ENCODE assay signal across 8 mouse cellular contexts in the genomic region with DNA sequence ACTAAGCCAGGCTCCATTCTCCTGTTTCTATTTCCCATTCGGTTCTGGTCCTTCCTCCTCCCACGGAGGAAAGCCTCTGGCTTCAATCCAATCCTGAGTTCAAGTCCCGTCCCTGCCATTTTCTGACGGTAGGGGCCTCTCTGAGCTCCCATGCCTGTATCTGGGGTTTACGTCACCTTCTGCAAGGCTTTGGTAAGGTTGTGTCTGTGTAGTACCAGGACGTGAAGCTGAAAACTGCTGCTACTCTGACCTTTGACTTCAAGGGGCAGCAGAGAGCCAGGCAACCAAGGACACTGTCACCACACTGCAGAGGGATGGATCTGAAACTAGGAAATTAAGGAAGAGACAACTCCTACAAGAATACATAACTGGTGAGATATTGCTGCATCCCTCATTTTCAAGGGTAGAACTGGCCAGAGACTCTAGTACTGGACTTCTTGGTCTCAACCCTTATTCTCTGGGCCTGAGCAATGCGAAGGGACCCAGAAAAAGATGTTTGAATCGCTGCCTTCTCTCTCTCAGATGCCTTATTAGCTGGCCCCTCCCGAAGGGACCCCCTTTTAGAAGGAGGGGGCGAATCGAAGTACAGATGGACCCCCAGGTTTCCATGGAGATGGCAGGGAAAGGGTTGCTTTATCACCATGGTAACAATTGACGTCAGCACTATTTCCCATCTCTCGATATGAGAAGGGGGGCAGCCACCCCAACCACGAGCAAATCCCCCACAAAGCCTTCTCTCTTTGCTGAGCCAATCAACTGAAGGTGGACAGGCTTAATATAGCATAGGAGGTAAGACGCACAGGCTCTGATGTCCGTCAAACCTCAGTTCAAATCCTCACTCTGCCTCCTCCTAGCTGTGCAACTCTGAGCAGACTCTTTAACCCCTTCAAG. TPM values are rescaled to one million over a fixed set of nuclear protein-coding genes. Genes with fewer than 3 reads are reported as not detected.
DNase-seq lines count a peak whose midpoint lies in the region; ATAC-seq lines count a peak whose summit lies in the region.

No protein-coding gene starts in this region.

- H3K4me2 ChIP-seq in liver, embryonic 11.5 days, result peak overlapping the region; percentile 0
- H3K4me2 ChIP-seq in neural tube, embryonic 14.5 days (ENCODE audit: low read depth, low read length), result peak overlapping the region; percentile 39

- peak; percentile 56 for DNase-seq in layer of hippocampus, adult 11-12 months (ENCODE audit: low spot score)
- no peak for DNase-seq in layer of hippocampus, adult 9-10 months (ENCODE audit: low spot score)
- no peak for DNase-seq in hindbrain, embryonic 10.5 days (ENCODE audit: low spot score)
- DNase-seq in liver, embryonic 11.5 days (ENCODE audit: low spot score), result no peak
- DNase-seq in adipocyte (ENCODE audit: low spot score), result no peak
- no peak for DNase-seq in ovary, postnatal 14 days (ENCODE audit: low spot score)

- peak; percentile 45 for ATAC-seq in common myeloid progenitor, adult 5-6 weeks (replicated peaks; ENCODE audit: low read depth, poor library complexity, severe bottlenecking)
- no peak for ATAC-seq in liver, embryonic 11.5 days (replicated peaks; ENCODE audit: low FRiP score)
- peak; percentile 50 for ATAC-seq in neural tube, embryonic 14.5 days (ENCODE audit: low read depth)

- WGBS in hindbrain, embryonic 10.5 days, result 32% methylated on average over 16 of the region's 16 CpGs
- WGBS in liver, embryonic 11.5 days, result 31% methylated on average over 16 of the region's 16 CpGs
- WGBS in neural tube, embryonic 14.5 days, result 18% methylated on average over 16 of the region's 16 CpGs

- H3K4me1 ChIP-seq in hindbrain, embryonic 10.5 days (replicated peaks), result peaks cover 51% of the 10 kb centered on the region
- peaks cover 30% of the 10 kb centered on the region for H3K4me1 ChIP-seq in liver, embryonic 11.5 days (replicated peaks; ENCODE audit: control insufficient read depth, insufficient read depth, low read length)
- peaks cover 23% of the 10 kb centered on the region for H3K4me1 ChIP-seq in neural tube, embryonic 14.5 days (ENCODE audit: control insufficient read depth, insufficient read depth, low read length)

- H3K27ac ChIP-seq in hindbrain, embryonic 10.5 days, result peak overlapping the region; percentile 62
- peak overlapping the region; percentile 32 for H3K27ac ChIP-seq in liver, embryonic 11.5 days (ENCODE audit: low read depth, low read length)
- H3K27ac ChIP-seq in neural tube, embryonic 14.5 days (ENCODE audit: low read depth, low read length), result peak overlapping the region; percentile 76

- peaks cover 22% of the 10 kb centered on the region for H3K27me3 ChIP-seq in hindbrain, embryonic 10.5 days (ENCODE audit: insufficient read depth, poor library complexity, severe bottlenecking)
- H3K27me3 ChIP-seq in liver, embryonic 11.5 days (replicated peaks; ENCODE audit: control insufficient read depth, insufficient read depth, low read length), result peaks cover 15% of the 10 kb centered on the region
- H3K27me3 ChIP-seq in neural tube, embryonic 14.5 days (ENCODE audit: control insufficient read depth, insufficient read depth, low read length), result no peaks in the 10 kb centered on the region

- no peak overlapping the region for H3K9ac ChIP-seq in liver, embryonic 11.5 days (ENCODE audit: low read depth, low read length)
- peak overlapping the region; percentile 41 for H3K9ac ChIP-seq in neural tube, embryonic 14.5 days (replicated peaks; ENCODE audit: low read depth, low read length)

- no peaks in the 10 kb centered on the region for H3K9me3 ChIP-seq in hindbrain, embryonic 10.5 days
- no peaks in the 10 kb centered on the region for H3K9me3 ChIP-seq in liver, embryonic 11.5 days (ENCODE audit: control insufficient read depth, low read length)
- H3K9me3 ChIP-seq in neural tube, embryonic 14.5 days (ENCODE audit: control insufficient read depth, low read length), result no peaks in the 10 kb centered on the region

- no peaks in the 10 kb centered on the region for H3K36me3 ChIP-seq in hindbrain, embryonic 10.5 days
- H3K36me3 ChIP-seq in liver, embryonic 11.5 days (ENCODE audit: control insufficient read depth, insufficient read depth, low read length), result no peaks in the 10 kb centered on the region
- H3K36me3 ChIP-seq in neural tube, embryonic 14.5 days (ENCODE audit: control insufficient read depth, insufficient read depth, low read length), result no peaks in the 10 kb centered on the region

- H3K4me3 ChIP-seq in hindbrain, embryonic 10.5 days, result no peak overlapping the region
- no peak overlapping the region for H3K4me3 ChIP-seq in liver, embryonic 11.5 days (ENCODE audit: low read depth, low read length)
- peak overlapping the region; percentile 18; the same call in 1 of the 2 replicates for H3K4me3 ChIP-seq in neural tube, embryonic 14.5 days (ENCODE audit: low read depth, low read length)

RNA-seq across cellular contexts. Expression of a gene that starts 4.9 kb away (rescaled TPM):
- total RNA-seq in common myeloid progenitor, adult 5-6 weeks (2017), result not detected in 2 replicates
- 0.41 TPM in 1 of 2 replicates, not detected in the other for polyA plus RNA-seq in hindbrain, embryonic 10.5 days (2016; fragmentation: Nextera tagmentation; extraction: Ambion mirVana)
- not detected in 2 replicates for polyA plus RNA-seq in liver, embryonic 11.5 days (2014; fragmentation: Nextera tagmentation; extraction: Ambion mirVana)
- 0.64 TPM in 1 of 2 replicates, not detected in the other for polyA plus RNA-seq in neural tube, embryonic 14.5 days (2014; fragmentation: Nextera tagmentation; extraction: Ambion mirVana)

RNA-seq across cellular contexts. Expression of a gene that starts 5.1 kb away (rescaled TPM):
- total RNA-seq in common myeloid progenitor, adult 5-6 weeks (2017), result not detected in 2 replicates
- polyA plus RNA-seq in hindbrain, embryonic 10.5 days (2016; fragmentation: Nextera tagmentation; extraction: Ambion mirVana), result not detected in 2 replicates
- polyA plus RNA-seq in liver, embryonic 11.5 days (2014; fragmentation: Nextera tagmentation; extraction: Ambion mirVana), result not detected in 2 replicates
- 0.27 and 0.32 TPM in 2 replicates for polyA plus RNA-seq in neural tube, embryonic 14.5 days (2014; fragmentation: Nextera tagmentation; extraction: Ambion mirVana)

RNA-seq across cellular contexts. Expression of a gene that starts 17.5 kb away (rescaled TPM):
- total RNA-seq in common myeloid progenitor, adult 5-6 weeks (2017), result 80.7 and 93.1 TPM in 2 replicates
- polyA plus RNA-seq in hindbrain, embryonic 10.5 days (2016; fragmentation: Nextera tagmentation; extraction: Ambion mirVana), result 1,645 and 2,027 TPM in 2 replicates
- polyA plus RNA-seq in liver, embryonic 11.5 days (2014; fragmentation: Nextera tagmentation; extraction: Ambion mirVana), result 388 and 395 TPM in 2 replicates
- 1,581 and 1,634 TPM in 2 replicates for polyA plus RNA-seq in neural tube, embryonic 14.5 days (2014; fragmentation: Nextera tagmentation; extraction: Ambion mirVana)

RNA-seq across cellular contexts. Expression of a gene that starts 34.5 kb away (rescaled TPM):
- 23.9 and 26.4 TPM in 2 replicates for total RNA-seq in common myeloid progenitor, adult 5-6 weeks (2017)
- polyA plus RNA-seq in hindbrain, embryonic 10.5 days (2016; fragmentation: Nextera tagmentation; extraction: Ambion mirVana), result 22.2 and 24.8 TPM in 2 replicates
- polyA plus RNA-seq in liver, embryonic 11.5 days (2014; fragmentation: Nextera tagmentation; extraction: Ambion mirVana), result 21.6 and 22.5 TPM in 2 replicates
- polyA plus RNA-seq in neural tube, embryonic 14.5 days (2014; fragmentation: Nextera tagmentation; extraction: Ambion mirVana), result 32.8 and 33.2 TPM in 2 replicates

RNA-seq across cellular contexts. Expression of a gene that starts 46.6 kb away (rescaled TPM):
- total RNA-seq in common myeloid progenitor, adult 5-6 weeks (2017), result 75.8 and 103 TPM in 2 replicates
- 241 and 286 TPM in 2 replicates for polyA plus RNA-seq in hindbrain, embryonic 10.5 days (2016; fragmentation: Nextera tagmentation; extraction: Ambion mirVana)
- 215 and 223 TPM in 2 replicates for polyA plus RNA-seq in liver, embryonic 11.5 days (2014; fragmentation: Nextera tagmentation; extraction: Ambion mirVana)
- 67.2 and 94.0 TPM in 2 replicates for polyA plus RNA-seq in neural tube, embryonic 14.5 days (2014; fragmentation: Nextera tagmentation; extraction: Ambion mirVana)
